14 mouse cellular contexts compared by ENCODE assay signal in genomic region chr8:70150158-70150557, GRCm38 (mm10). TPM values are rescaled to one million over a fixed set of nuclear protein-coding genes. Genes with fewer than 3 reads are reported as not detected.
DNase-seq lines count a peak whose midpoint lies in the region; ATAC-seq and TF ChIP-seq lines count a peak whose summit lies in the region.
"Had no signal": no experiment of that assay in that cellular context is flagged by ENCODE, and none has a peak within 500 bp of the region (broad histone marks: within the 10 kb centered on the region; RNA-seq: fewer than 3 reads in every experiment).

No protein-coding gene starts in this region.

- ATAC-seq in heart, embryonic 16.5 days (replicated peaks; ENCODE audit: extremely low read depth, insufficient read depth, low FRiP score), result no peak
- no peak for ATAC-seq in limb, embryonic 14.5 days (ENCODE audit: low FRiP score, low read depth)
- ATAC-seq: activated CD4-positive, CD25-positive, alpha-beta regulatory T cell, adult 4 months had no signal

- peaks cover 9% of the 10 kb centered on the region; the same call in 1 of the 2 replicates for H3K36me3 ChIP-seq in heart, embryonic 16.5 days (ENCODE audit: control insufficient read depth, insufficient read depth)
- H3K36me3 ChIP-seq in limb, embryonic 14.5 days (ENCODE audit: control insufficient read depth, insufficient read depth, low read length), result peaks cover 21% of the 10 kb centered on the region

- no peak overlapping the region for H3K27ac ChIP-seq in heart, embryonic 16.5 days (ENCODE audit: low read length)
- no peak overlapping the region for H3K27ac ChIP-seq in limb, embryonic 14.5 days (replicated peaks; ENCODE audit: low read depth, low read length)
- H3K27ac ChIP-seq: heart, embryonic 15.5 days; lung, embryonic 15.5 days had no signal

- intact Hi-C loops in heart, postnatal 25 days (cut with DNase I), result no loop called here
- intact Hi-C loops in left cerebral cortex, postnatal 4 days (cut with DNase I), result no loop called here

- H3K9me3 ChIP-seq in heart, embryonic 16.5 days (replicated peaks; ENCODE audit: control insufficient read depth, low read length), result no peaks in the 10 kb centered on the region; the same call in 1 of the 2 replicates
- H3K9me3 ChIP-seq in limb, embryonic 14.5 days (ENCODE audit: control insufficient read depth, low read length), result no peaks in the 10 kb centered on the region
- H3K9me3 ChIP-seq: heart, embryonic 15.5 days; lung, embryonic 15.5 days had no signal

- no peak for TF ChIP-seq POLR2A in limb, embryonic 14.5 days (IDR thresholded peaks at IDR 0.05; ENCODE audit: borderline replicate concordance, extremely low read depth, insufficient read depth, insufficient read length)

- no peak overlapping the region for H3K4me3 ChIP-seq in heart, embryonic 16.5 days (ENCODE audit: low read length)
- H3K4me3 ChIP-seq in limb, embryonic 14.5 days (replicated peaks; ENCODE audit: low read length), result no peak overlapping the region
- H3K4me3 ChIP-seq: heart, embryonic 15.5 days; lung, embryonic 15.5 days had no signal

- peaks cover 6% of the 10 kb centered on the region; the same call in 1 of the 2 replicates for H3K4me1 ChIP-seq in heart, embryonic 16.5 days (ENCODE audit: control insufficient read depth, insufficient read depth, low read length)
- no peaks in the 10 kb centered on the region for H3K4me1 ChIP-seq in limb, embryonic 14.5 days (ENCODE audit: control insufficient read depth, insufficient read depth, low read length)

- no peak for DNase-seq in heart, postnatal 25 days (ENCODE audit: low spot score)
- DNase-seq in thymus, postnatal 4 days, result peak; percentile 50
- no peak for DNase-seq in thymus, adult 18-20 months
- no peak for DNase-seq in limb, embryonic 14.5 days (ENCODE audit: low spot score)
- no peak for DNase-seq in right cerebral cortex, postnatal 25 days
- DNase-seq in left cerebral cortex, postnatal 4 days, result no peak
- no peak for DNase-seq in adrenal gland, adult 2 months
- DNase-seq: cerebellum, postnatal 36 days; kidney, postnatal 10 days; right cerebral cortex, adult 18-20 months had no signal

- H3K27me3 ChIP-seq in heart, embryonic 16.5 days (ENCODE audit: control insufficient read depth, insufficient read depth, low read length), result peaks cover 6% of the 10 kb centered on the region
- H3K27me3 ChIP-seq in limb, embryonic 14.5 days (ENCODE audit: control insufficient read depth, insufficient read depth, low read length), result no peaks in the 10 kb centered on the region

- H3K4me2 ChIP-seq in heart, embryonic 16.5 days (ENCODE audit: low read depth, low read length), result no peak overlapping the region
- H3K4me2 ChIP-seq in limb, embryonic 14.5 days (replicated peaks; ENCODE audit: low read depth, low read length, severe bottlenecking), result 0 out of 2 replicates have a peak overlapping the region, but pooled peaks have one; percentile 10
- H3K4me2 ChIP-seq: heart, embryonic 15.5 days; lung, embryonic 15.5 days had no signal

- peak overlapping the region; percentile 49 for H3K9ac ChIP-seq in heart, embryonic 16.5 days (ENCODE audit: low read length)
- no peak overlapping the region for H3K9ac ChIP-seq in limb, embryonic 14.5 days (ENCODE audit: low read depth, low read length, severe bottlenecking)
- H3K9ac ChIP-seq: heart, embryonic 15.5 days; lung, embryonic 15.5 days had no signal

- WGBS in heart, embryonic 16.5 days, result 14% methylated on average over 13 of the region's 13 CpGs
- WGBS in limb, embryonic 14.5 days, result 14% methylated on average over 13 of the region's 13 CpGs

RNA-seq across cellular contexts. Expression of gene Mef2b, which starts 10.6 kb away (rescaled TPM):
- polyA plus RNA-seq in heart, embryonic 16.5 days (2015; fragmentation: Nextera tagmentation; extraction: Ambion mirVana), result 0.51 and 1.1 TPM in 2 replicates
- under 1 TPM in 1 of 2 experiments, not detected in 1; 0.31 TPM for total RNA-seq in heart, postnatal 25 days (2021)
- polyA plus RNA-seq in limb, embryonic 14.5 days (2012; rRNA removed), result 0.67 and 0.82 TPM in 2 replicates
- polyA plus RNA-seq in limb, embryonic 14.5 days (2014; fragmentation: Nextera tagmentation; extraction: Ambion mirVana), result 0.37 TPM in 1 of 2 replicates, not detected in the other
- total RNA-seq in left cerebral cortex, postnatal 4 days (2021), result under 1 TPM; 0.72 to 0.94 TPM
- under 1 TPM; 0.45 to 0.63 TPM for total RNA-seq in adrenal gland, adult 2 months (2021)
- polyA plus RNA-seq in adrenal gland, adult 2 months (2012; rRNA removed), result 1.5 and 2.2 TPM in 2 replicates
- polyA plus RNA-seq: activated CD4-positive, CD25-positive, alpha-beta regulatory T cell, adult 4 months had no signal

RNA-seq across cellular contexts. Expression of gene Borcs8, which starts 10.9 kb away (rescaled TPM):
- 38.0 and 40.1 TPM in 2 replicates for polyA plus RNA-seq in heart, embryonic 16.5 days (2015; fragmentation: Nextera tagmentation; extraction: Ambion mirVana)
- total RNA-seq in heart, postnatal 25 days (2021), result 10 to 100 TPM; 21.2 to 25.5 TPM
- polyA plus RNA-seq in limb, embryonic 14.5 days (2012; rRNA removed), result 84.2 and 89.1 TPM in 2 replicates
- polyA plus RNA-seq in limb, embryonic 14.5 days (2014; fragmentation: Nextera tagmentation; extraction: Ambion mirVana), result 61.4 and 61.8 TPM in 2 replicates
- total RNA-seq in left cerebral cortex, postnatal 4 days (2021), result 10 to 100 TPM; 42.2 to 44.7 TPM
- total RNA-seq in adrenal gland, adult 2 months (2021), result 10 to 100 TPM; 57.1 to 57.8 TPM
- polyA plus RNA-seq in adrenal gland, adult 2 months (2012; rRNA removed), result 70.4 and 84.8 TPM in 2 replicates

RNA-seq across cellular contexts. Expression of gene Rfxank, which starts 11.2 kb away (rescaled TPM):
- 18.9 and 21.0 TPM in 2 replicates for polyA plus RNA-seq in heart, embryonic 16.5 days (2015; fragmentation: Nextera tagmentation; extraction: Ambion mirVana)
- total RNA-seq in heart, postnatal 25 days (2021), result 10 to 100 TPM; 20.9 to 21.5 TPM
- polyA plus RNA-seq in limb, embryonic 14.5 days (2012; rRNA removed), result 33.5 and 38.6 TPM in 2 replicates
- 17.6 and 17.8 TPM in 2 replicates for polyA plus RNA-seq in limb, embryonic 14.5 days (2014; fragmentation: Nextera tagmentation; extraction: Ambion mirVana)
- total RNA-seq in left cerebral cortex, postnatal 4 days (2021), result 10 to 100 TPM; 11.7 to 14.6 TPM
- 10 to 100 TPM; 15.4 to 18.0 TPM for total RNA-seq in adrenal gland, adult 2 months (2021)
- polyA plus RNA-seq in adrenal gland, adult 2 months (2012; rRNA removed), result 13.6 and 16.6 TPM in 2 replicates

RNA-seq across cellular contexts. Expression of gene Nr2c2ap, which starts 19.0 kb away (rescaled TPM):
- polyA plus RNA-seq in heart, embryonic 16.5 days (2015; fragmentation: Nextera tagmentation; extraction: Ambion mirVana), result 35.7 and 37.8 TPM in 2 replicates
- total RNA-seq in heart, postnatal 25 days (2021), result 1 to 10 TPM; 5.4 to 7.6 TPM
- 17.4 and 19.3 TPM in 2 replicates for polyA plus RNA-seq in limb, embryonic 14.5 days (2012; rRNA removed)
- 18.3 and 20.8 TPM in 2 replicates for polyA plus RNA-seq in limb, embryonic 14.5 days (2014; fragmentation: Nextera tagmentation; extraction: Ambion mirVana)
- 10 to 100 TPM; 33.0 to 34.5 TPM for total RNA-seq in left cerebral cortex, postnatal 4 days (2021)
- 10 to 100 TPM; 19.1 to 20.0 TPM for total RNA-seq in adrenal gland, adult 2 months (2021)
- 11.9 and 12.4 TPM in 2 replicates for polyA plus RNA-seq in adrenal gland, adult 2 months (2012; rRNA removed)

RNA-seq across cellular contexts. Expression of gene Tmem161a, which starts 22.0 kb away (rescaled TPM):
- polyA plus RNA-seq in heart, embryonic 16.5 days (2015; fragmentation: Nextera tagmentation; extraction: Ambion mirVana), result 88.9 and 103 TPM in 2 replicates
- 10 to 100 TPM; 93.0 to 98.1 TPM for total RNA-seq in heart, postnatal 25 days (2021)
- 151 and 303 TPM in 2 replicates for polyA plus RNA-seq in limb, embryonic 14.5 days (2012; rRNA removed)
- polyA plus RNA-seq in limb, embryonic 14.5 days (2014; fragmentation: Nextera tagmentation; extraction: Ambion mirVana), result 49.9 and 54.9 TPM in 2 replicates
- 10 to 100 TPM; 48.3 to 56.0 TPM for total RNA-seq in left cerebral cortex, postnatal 4 days (2021)
- 10 to 100 TPM; 66.5 to 74.0 TPM for total RNA-seq in adrenal gland, adult 2 months (2021)
- polyA plus RNA-seq in adrenal gland, adult 2 months (2012; rRNA removed), result 277 and 300 TPM in 2 replicates
